Mouse (Mus musculus): ENCODE measurements at regions not wholly inside any gene's neighbourhood (a gene's known extent, or its start where the extent isn't known, plus 50 kb on each side); places are given as distances from the start of the nearest gene placed in this dataset.

GRCm38 (mm10) chr2:57497933-57498332 lies 260.5 kb downstream of the Gpd2 start:
- TF ChIP-seq CTCF (IDR thresholded peaks at IDR 0.05; ENCODE audit: insufficient read depth, low read depth, low read length): no peak
- TF ChIP-seq POLR2A (IDR thresholded peaks at IDR 0.05; ENCODE audit: insufficient read depth, low read depth, low read length): no peak
